Mouse (Mus musculus) left cerebral cortex, adult 9 months (tissue): ENCODE measurements around the gene H1foo.

ENCODE experiments used
- DNase-seq, 2 experiments: peaks; one replicate each; pipeline ENCODE4 v3.0.0; 2022; ENCODE audit warnings: low spot score in 2 of 2

H1foo gene

DNA sequence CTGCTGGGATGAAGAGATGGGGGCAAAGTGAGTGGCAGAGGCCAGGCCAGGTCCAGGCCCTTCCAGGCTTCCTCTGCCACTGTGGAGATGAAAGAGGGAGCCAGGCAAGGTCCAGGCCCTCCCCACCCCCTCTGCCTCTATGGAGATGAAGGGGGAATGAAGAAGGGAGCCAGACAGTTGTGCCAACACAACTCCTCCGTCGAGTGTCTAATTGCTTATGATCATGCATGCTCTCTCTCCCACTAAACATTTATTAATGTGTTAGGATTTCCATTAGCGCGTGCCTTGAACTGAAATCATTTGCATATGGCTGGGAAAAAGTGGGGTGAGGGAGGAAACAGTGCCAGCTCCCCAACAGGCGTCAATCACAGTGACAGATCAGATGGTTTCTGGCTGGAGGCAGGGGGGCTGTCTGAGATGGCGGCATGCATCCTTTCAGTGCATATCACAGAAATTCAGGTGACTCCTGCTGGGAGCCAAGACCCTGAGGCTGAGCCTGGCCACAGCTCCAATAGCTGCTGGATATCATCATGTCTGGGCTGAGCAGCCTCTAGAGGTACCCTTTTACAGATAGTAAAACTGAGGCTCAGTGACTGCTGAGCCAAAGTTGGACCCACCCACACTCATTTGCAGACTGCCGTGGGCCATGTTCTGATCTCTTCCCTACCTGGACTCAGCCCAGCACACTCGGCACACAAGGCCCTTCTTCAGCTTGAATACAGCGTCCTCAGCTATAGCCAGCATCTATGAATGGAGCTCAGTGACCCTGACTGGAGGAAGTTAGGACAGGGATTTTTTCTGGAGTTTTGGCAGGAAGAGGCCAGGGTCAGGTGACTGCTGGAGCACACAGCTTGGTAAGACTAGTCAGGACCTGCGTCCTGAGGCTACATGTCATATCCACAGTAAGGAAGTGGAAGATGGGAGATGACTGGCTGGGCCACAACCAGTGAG, 17.2 kb upstream of the H1foo start:
- DNase-seq, result no peak

DNA sequence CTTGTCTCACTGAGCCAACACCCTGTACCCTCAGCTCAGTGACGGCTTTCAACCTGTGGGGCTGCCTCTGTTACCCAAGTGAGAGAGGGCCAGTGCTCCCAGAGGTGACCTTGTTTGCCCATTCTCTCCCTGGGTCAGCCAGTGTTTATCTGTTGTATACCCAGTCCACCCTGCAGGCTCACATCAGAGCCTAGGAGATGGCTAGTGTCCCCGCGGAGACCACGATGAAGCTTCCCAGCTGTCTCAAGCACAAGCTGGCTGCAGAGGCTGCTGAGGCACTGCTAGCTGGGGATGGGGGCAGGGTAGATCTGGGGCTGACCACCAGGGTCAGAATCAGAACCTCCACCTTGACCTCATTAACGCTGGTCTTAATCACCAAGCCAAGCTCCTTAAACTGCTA, 14.7 kb upstream of the H1foo start:
- no peak for DNase-seq

DNA sequence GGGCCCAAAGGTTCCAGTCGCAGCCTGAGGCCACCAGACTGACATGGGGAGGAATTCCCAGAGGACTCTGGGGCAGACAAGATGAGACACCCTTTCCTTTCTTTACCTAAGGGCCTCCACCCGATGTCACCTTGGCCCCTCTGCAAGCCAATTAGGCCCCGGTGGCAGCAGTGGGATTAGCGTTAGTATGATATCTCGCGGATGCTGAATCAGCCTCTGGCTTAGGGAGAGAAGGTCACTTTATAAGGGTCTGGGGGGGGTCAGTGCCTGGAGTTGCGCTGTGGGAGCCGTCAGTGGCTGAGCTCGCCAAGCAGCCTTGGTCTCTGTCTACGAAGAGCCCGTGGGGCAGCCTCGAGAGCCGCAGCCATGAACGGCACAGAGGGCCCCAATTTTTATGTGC, 13.1 kb upstream of the H1foo start, which contains the start of gene Rho:
Gene Rho (plus strand): TSS at position 110 of the 400 bp plus-strand sequence.
- DNase-seq, result no peak

DNA sequence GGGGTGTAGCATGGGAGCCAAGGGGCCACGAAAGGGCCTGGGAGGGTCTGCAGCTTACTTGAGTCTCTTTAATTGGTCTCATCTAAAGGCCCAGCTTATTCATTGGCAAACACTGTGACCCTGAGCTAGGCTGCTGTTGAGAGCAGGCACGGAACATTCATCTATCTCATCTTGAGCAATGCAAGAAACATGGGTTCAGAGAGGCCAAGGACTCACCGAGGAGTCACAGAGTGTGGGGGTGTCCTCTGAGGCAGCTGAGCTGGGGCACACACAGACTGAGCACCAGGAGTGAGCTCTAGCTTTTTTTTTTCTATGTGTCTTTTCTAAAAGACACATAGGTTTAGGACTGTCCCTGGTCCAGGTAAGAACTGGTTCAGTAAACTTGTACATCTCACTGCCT, 12.3 kb upstream of the H1foo start:
- no peak for DNase-seq

DNA sequence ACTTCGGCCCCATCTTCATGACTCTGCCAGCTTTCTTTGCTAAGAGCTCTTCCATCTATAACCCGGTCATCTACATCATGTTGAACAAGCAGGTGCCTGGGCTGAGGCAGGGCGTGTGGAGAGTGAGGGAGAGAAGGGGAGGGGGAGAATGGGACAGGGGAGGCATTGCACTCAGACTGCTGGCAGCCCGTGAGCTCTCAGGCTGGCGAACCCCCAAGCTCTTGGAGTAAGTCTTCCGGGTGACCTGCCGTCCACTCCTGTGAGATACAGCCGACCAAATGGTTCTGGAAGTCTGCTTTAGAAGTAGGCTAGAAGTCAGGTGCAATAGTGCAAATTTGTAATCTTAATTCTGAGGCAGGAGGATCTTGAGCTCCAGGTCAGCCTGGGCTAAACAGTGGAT, 9.2 kb upstream of the H1foo start:
- DNase-seq, result no peak

DNA sequence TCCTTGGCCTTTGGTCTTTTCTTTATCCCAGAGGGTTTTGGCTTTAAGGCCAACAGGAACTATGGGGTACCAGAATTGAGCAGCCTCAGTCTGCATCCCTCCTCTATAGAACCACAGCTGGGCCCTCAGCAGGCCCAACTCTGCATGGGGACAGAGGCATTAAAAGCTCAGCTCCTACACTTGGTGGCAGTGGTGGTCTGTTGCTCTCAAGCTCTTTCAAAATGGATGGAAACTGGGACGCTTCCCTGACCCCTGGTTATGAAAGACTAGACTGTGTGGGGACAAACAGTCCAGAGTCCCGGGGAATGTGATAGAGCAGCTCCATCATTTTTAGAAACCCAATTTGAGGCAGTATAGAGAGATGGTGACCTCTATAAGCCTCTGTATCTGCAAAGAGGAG, 6.7 kb upstream of the H1foo start:
- no peak for DNase-seq

DNA sequence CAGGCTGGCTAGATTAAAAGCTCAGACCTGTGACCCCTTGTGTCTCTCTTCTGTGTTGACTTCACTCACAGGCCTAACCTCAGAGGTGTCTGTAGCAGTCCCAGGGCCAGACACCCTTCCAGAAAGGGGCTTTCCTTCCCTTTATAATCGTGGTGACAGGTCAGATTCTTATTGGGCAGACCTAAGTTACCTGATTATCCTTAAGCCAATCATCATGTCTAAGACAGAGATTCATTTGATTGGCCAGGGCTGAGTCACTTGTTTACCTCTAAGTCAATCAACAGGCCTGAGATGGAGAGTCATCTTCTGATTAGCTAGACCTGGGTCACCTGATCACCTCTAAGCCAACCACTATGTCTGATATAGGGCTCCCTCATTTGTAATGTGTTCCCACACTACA, 5.9 kb upstream of the H1foo start:
- DNase-seq, result no peak

DNA sequence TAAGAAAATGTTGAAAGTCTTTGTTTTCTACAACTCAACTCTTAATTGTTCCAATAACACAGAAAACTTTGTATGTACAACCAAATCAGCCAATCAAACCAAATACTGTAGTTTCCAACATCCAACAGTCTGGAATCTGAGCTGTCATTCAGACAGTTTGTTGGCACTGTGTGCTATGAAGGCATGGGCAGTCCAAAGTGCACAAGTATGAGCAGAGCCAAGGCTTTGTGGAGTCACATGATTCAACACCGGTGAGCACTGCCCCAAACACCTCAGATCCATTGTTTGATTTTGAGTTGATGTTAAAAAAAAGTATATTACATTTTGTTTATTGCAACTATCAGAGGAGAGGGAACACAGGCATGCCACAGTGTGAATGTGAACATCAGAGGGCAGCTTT, 4.1 kb upstream of the H1foo start:
- no peak for DNase-seq

DNA sequence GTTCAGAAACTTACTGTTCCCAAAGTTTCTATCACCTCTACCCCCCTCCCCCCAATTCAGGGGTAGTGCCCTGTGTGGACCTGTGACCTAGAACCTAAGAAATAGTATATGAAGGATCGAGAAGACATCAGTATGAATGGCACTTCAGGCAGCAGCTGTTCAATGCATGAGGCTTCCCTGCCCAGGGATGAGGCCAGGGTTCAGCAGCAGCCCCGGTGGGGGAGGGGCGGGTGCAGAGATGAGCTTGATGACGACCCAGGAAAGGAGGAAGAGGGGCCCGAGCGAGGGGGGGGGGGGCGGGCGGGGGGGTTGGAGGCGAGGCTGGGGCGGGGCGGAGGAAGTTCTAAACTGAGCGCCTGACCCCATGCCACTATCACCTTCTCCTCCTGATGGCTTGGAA, 3.6 kb upstream of the H1foo start:
- DNase-seq, result no peak

DNA sequence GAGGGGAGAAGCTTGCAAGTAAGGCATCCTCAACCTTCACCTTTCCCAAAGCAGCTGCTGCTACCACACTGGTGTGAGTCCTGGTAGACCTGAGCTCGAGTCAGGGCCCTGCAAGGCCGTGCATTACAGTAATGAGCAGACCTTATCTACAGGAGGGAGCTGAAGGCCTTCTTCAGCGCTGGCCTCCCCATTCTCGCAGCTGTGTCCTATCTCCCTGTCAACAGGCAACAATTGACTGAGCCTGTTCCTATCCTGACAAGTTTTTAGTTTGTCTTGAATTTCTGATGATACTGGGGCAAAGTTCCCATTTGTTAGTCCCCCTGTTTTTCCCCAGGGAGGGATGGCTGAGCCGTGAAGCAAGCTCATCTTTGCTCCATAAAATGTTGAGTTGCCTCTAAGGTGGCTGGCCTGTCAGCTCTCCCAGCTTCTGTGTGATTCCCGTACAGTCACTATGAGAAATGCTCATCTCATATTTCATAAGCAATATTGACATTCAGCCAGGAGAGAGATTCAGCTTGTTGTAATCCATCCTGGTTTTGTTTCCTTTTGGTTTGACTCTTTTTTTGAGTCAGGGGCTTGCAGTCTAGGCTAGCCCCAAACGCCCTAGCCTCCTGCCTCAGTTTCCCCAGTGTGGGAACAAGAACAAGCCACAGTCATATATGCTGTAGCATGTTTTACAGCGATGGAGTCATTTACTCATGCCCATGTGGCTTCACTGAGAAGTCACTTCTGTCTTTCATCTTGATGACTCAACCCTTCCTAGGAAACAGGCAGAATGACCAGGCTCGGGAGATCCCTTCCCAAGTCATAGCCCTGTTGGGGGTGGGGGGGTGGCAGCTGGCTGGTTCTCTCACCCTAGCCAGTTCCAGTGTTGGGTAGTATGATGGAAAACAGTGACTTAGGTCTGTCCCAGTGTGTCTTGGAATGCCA, 975 bp upstream of the H1foo start:
- DNase-seq, result no peak

DNA sequence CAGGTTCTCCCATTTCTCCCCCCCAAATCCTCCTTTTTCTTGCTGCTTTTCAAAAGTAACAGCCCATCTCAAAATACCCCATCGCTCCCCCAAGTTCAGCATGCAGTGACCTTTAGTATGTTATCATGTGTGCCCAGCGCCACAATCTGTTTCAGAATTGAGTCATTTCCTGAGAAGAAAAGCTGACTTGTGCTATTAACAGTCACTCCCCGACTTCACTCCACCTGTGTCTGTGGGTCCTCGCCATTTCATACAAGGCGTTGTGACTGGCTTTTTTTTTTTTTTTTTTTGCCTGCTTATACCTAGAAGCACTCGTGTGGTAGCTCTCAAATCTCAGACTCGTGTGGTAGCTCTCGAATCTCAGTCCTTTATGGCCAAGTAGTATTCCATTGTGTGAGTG, 895 bp downstream of the H1foo start:
- no peak for DNase-seq

DNA sequence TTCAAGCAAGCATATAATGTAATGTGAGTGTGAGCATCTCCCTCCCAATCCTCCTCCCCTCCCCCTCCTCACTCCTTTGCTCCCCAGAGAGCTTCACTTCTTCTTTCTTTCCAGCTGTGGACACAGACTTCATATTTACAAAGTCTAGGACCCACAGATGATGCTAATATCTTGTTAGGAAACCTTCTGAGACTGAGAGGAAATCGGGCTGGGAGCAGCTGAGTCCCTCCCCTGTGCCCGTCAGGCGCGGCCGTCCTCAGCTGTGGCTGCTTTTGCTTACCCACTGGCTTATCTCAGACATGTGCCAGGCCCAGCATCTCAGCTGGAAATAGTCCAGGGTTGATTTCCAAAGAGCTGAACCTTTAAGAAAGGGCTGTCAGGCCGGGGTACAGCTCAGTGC, 1.7 kb downstream of the H1foo start:
- no peak for DNase-seq

DNA sequence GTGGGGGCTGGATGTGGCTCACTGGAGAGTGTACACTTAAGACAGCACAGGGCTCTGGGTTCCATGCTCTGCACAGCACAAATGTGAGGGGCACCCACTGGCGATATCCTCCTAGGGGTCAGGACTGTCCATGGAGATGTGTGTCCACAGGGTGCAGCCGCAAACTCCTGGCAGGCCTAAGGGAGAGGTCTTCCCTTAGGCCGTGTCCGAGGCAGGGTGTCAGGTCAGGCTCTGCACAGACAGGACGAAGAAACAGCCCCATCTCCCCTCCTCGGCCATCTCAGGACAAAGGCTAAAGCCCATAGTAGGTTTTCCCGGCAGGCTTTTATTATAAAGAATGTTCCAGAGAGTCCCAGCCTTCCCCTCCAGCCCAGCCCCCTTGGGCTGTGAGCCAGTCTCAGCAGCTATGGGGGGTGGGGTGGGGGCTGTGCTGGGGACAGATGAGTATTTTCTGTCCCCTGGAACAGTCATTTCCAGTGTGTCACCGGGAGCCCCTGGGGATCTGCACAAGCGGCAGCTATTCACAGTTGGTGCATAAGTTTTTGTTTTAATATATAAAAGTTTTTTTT, 9.9 kb downstream of the H1foo start:
- DNase-seq, result no peak

DNA sequence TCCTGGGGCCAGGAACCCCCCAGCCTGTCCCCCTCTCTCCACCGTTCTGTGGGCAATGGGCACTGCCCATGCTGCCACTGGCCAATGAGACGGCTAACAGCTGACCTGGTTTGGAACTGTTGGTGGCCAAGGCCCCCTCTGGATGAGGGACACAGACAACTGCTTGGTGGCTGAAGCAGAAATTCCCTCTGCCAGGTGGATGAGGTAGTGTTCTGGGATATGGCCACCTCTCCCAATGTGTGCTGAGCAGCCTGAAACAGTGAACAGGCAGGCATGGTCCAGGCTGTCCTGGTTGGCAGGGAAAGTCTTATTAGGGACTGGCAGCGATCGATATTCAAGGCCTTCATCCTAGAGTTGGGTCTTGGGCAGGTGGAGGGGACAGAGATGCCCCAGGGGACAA, 10.4 kb downstream of the H1foo start:
- no peak for DNase-seq

DNA sequence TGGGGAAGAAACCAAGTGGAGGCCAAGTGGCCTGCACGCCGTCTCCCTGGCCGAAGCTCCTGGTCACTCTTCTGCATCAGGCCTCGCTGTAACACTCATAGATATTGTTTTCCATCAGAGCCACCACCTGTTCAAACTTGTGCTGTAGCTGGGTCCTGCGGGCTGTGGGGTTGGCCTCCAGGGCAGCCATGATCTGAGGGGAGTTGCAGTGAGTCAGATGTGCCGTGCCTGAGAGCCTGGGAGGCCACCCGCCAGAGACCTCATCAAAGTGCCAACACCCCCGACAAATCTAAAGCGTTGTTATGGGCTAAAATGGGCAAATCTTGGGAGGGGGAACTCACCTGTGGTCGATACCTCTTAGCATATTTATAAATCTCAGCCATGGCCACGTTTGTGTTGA, 10.9 kb downstream of the H1foo start:
- no peak for DNase-seq

DNA sequence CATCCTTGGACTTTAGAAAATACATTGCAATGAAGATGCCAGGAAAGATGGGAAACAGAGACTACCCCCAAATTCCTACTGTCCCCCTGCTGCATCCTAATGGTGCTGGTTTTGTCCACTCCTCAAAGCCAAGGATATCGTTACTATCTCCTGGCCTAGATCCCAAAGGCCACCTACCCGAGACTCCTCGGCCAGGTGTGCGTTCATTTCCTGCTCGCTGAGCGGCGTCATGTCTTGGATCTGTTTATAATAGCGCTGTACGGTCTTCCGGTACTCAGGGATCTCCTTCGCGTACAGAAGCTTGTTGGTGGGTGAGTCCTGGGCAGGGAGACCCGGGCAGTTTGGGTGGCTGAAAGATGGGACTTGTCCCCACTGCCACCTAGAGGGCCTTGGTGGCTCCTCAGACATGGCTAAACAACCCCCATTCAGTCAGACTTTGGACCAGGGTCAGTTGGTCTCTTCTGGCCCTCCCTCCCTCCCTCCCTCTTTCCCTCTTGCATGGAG, 11.7 kb downstream of the H1foo start:
- DNase-seq, result no peak

DNA sequence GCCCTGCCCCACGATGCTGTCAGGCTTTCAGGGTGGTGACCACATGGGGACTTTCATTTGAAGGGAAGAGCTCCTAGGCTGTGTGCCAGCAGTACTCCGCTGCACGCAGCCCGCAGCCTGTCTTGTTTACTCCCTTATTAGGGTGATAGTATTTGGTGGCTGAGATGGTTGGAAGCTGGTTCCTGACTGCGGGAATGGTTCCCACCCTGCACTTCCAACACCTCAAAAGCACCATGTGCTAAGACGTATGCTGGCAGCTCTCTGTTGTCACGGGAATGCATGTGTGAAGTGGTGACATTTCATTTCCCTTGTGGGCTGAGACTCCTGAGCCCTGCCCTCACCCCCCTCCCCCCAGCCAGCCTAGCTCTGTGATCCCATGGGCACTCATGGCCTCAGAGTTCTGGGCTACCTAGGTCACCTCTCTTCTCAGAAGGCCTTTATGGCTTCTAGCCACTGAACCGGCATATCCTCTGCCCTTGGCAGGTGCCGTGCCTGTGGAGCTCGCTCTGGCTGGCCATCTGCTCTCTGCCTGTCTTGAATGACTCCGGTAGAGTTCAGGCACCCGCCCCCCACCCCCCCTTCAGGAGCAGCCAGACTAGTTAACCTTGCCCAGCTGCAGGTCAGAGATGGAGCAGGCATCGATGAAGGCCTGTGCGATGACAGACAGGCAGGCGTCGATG, 12.3 kb downstream of the H1foo start:
- DNase-seq, result no peak

DNA sequence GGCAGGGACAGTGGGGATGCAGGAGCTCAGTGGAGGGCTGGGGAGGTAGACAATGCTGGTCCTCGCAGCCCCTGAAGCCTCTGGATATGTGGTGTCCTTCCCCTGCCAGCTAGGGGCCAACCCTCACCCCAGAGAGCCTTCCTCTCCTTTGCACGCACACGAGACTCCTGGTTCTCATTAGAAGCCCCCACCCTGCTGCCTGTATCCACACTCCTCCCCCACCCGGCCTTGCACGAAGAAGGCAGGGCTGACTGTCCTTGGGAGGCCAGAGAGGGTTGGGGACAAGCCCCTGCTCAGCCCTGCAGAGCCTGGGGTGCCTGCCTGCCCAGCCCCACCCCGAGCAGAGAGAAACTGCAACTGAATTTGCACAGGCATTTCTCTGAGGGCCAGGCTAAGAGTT, 12.9 kb downstream of the H1foo start:
- no peak for DNase-seq

DNA sequence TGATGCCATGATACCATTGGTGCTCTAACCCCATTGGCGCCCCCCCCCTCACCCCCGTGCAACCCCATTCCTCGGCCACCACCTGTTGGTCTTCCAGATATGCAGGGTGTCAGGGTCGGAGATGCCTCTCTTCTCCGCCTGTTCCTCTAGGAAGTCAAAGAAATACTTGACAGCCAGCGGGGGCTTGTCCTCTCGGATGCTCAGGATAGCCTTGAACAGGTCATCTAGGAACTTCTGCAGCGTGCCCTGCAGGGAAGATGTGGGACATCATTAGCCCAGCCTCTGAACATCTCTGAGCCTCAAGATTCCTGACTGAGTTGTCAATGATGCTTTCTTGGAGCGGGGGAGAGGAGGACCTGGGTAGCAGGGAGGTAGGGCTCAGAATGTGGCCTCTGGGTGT, 13.7 kb downstream of the H1foo start:
- no peak for DNase-seq

DNA sequence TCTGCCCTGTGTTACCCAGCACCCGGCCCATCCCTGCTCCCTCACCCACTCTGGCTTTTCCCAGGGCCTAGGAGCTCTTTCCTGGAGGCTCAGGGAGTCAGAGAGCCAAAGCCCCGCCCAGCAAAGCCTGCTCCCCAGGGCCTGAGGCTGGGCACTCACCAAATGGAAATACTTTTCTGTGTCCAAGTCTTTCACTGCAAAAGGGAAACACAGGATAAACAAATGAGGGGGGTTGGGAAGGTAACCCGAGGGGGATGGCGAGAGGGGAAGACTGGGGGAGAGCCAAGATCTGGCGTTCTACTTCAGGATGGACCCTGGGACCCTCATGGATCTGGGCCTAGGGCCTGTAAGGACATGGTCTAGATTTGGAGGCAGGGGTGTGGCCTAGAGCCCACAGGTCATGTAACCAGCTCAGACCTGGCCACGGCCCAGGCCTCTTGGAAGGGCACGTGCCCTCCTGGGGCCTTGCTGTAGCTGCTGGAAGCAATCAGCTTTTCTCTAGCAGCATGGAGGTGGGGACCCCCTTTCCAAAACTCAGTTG, 14.5 kb downstream of the H1foo start:
- no peak for DNase-seq

DNA sequence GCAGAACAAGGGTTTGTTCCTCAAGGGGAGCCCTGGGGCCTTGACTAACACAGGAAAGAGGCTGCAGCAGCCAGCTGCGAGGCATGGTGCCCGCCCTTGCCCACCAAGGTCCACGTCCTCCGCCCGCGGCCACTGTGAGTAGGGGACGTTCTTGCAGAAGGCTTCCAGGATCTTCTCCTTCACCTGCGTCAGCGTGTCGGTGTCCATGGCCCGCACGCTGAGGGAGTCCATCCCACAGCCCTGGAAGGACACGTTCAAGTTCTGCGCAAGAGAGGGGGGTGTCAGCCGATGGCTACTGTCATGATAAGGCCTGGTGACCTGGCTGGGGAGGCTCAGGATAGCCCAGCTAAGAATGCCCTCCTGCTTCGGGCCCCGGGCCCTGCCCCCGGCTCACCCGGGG, 15.6 kb downstream of the H1foo start:
- DNase-seq, result no peak
